Mouse (Mus musculus): Measurements from ENCODE around the gene Wbp1.
"Not testable (repeated sequence)": the region's sequence is repeated elsewhere in the genome, so short reads cannot be mapped to it uniquely, and the experiment has no call there.

Gene Wbp1

DNA sequence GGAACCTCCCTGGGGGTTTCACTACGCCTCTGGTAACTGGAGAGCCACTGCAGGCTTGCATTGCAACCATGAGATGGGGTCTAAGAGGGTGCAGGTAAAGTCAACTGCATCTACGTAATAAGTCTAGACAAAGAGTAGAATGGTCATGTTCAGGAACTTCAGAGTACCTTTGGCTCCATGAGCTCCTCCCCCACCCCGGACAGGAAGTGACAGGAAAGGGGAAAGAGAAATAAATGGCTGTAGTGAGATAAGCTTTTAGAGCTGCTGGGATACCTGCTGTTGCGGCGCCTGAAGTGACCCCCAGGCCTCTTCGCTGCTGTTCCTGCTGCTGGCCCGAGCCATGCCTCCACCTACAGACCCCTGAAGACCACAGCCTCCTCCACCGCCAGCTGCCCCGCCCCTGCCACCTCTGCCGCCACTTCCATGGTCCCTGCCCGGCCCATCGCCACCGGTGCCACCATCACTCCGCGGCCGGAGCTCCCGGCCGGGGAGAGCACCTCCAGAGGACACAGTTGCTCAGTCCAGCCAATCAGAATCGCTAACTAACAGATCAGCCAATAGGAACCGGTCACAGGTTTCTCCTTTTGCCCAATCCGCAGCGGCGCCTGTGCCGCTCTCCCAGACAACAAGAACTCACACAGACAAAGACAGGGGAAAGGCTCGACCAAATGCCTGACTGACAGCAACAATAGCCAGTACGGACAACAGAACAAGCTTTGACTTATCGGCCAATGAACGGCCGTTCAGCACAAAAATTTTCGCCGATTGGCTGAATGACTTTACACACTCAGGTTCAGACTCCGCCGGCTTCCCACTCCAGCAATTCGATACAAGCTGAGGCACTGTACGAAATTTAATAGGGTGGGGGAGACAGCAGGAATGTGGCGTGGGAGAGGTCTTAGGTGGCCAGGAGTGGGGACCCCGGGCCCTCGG is at the start of gene Wbp1:
Wbp1 (minus strand) TSS at position 630 of the 933 bp plus-strand sequence.
- DNase-seq: peak; percentile 85

DNA sequence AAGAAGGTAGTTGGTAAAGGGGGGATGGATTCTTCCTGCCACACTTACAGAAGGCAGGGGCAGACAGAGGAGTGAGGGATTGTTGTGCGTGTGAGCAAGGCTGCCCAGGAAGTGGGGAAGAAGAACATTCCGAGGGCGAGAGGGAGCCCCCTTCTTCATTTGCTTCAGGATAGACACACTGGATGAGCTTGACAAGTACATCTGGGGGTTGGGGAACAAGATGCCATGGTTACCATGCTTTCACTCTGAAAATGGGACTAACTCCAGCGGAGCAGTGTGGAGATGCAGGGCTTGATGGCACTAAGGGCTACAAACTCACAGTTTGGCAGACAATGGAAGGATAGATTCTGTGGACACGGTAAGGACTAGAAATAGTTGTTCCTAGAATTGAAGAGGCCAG is 49.7 kb upstream of the Wbp1 start:
- no peak for DNase-seq

DNA sequence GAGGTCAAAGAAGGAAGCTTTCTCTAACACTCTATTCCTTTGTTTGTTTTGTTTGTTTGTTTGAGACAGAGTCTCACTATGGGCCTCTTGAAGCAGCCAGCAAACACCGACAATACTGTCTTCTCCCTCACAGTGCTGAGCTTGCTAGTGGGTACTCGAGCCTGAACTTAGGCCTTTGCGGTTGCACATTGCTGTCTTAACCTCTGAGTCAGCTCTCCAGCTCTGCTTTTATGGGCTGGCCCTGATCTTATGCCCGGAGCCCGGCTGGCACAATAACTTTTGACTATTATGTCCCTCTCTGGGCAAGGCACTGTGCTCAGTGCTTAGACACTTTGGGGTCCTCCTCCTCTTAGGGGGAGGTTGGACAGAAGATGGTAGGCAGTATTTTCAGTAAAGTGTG is 48.5 kb upstream of the Wbp1 start:
- no peak for DNase-seq

DNA sequence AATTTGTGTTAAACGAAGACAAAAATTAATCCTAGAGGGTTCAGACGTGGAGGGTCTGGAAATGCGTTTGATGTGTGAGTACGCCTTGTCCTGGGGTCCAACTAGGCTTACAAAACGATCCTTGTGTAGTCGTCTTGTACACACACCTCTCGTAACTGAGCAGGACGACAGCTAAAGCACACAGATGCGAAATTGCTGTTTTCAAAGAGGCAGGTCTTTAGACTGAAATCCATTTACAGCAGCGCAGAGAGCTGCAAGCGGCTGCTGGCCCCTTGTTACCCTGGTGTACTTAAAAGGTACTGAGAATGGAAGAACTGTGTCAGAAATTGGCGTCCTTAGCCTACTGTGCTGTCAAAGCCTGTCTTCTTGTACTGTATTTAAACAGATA is 44.9 kb upstream of the Wbp1 start:
- DNase-seq: no peak

DNA sequence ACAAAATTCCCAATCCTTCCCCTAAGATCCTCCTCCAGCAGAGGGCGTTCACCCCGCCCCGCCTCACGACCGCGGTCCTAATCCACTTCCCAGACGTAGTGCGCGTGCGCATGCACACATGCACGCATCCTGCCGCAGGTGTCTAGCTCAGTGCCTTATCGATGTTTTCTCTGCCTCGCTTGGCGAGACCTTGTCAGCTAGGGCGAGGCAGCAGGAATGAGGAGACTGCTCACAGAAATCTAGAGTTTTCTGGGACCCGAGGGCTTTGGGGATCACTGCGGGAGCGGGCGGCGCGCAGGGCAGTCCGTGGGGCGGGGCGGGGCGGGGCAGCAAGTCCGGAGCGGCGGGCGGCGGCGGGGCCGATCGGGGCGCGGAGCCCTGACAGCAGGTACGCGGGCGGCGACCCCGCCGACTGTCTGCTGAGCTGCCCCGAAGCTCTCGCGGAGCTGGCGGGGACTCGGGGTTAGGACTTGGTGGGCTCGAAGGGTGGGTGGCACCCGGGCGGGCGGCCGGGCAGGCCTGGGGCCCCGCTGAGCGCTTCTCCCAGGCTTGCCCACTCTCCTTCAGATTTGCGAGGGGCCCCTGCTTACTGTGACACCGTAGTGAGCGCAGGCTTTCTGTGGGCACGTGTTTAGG is 44.4 kb upstream of the Wbp1 start, which contains the start of gene Dctn1:
Dctn1 (plus strand) TSS at position 314 of the 636 bp plus-strand sequence.
- peak; percentile 95 for DNase-seq

DNA sequence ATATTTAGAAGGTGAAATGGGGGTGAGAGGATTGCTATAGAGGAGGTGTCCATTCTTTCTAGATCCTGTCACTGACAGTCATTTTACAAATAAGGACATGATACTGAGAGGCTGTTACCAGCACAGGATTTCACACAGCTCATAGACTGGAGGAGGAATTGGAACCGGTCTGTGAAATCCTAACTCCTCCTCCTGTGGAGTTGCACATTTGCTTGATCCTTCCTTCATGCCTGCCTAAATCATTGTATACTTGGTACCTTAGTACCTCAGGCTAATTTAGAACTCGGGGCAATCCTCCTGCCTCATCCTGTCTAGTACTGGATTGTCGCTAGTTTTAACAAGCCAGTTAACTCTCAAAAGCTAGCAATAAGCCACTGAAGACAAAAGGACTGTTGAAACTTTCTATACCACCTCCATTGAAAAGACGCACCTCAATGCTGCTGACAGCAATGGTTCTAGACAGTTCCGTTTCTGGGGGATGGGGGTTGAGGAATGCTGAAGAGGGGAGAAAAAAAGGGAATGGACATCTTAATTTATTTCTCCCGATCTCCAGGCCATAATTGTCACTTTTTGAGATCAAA is 43.8 kb upstream of the Wbp1 start:
- no peak for DNase-seq

DNA sequence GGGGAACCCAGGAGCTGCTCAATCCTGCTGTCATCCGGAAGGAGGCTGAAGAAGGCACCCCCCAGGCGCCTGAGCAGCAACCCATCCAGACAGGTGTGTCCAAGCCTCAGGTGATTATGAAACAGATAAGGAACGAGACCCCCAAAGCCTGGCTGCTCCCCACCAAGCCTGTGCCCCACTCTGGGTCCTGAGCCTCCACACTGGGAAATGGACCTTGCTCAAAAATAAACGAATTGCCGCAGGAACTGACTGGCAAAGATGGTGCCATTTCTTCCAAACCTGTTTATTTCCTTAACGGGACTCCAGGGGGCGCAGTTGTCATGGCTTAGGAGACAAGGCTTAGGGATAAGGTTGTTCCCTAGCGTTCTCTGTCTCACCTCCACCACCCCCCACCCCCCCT is 41.3 kb upstream of the Wbp1 start:
- peak; percentile 66 for DNase-seq

DNA sequence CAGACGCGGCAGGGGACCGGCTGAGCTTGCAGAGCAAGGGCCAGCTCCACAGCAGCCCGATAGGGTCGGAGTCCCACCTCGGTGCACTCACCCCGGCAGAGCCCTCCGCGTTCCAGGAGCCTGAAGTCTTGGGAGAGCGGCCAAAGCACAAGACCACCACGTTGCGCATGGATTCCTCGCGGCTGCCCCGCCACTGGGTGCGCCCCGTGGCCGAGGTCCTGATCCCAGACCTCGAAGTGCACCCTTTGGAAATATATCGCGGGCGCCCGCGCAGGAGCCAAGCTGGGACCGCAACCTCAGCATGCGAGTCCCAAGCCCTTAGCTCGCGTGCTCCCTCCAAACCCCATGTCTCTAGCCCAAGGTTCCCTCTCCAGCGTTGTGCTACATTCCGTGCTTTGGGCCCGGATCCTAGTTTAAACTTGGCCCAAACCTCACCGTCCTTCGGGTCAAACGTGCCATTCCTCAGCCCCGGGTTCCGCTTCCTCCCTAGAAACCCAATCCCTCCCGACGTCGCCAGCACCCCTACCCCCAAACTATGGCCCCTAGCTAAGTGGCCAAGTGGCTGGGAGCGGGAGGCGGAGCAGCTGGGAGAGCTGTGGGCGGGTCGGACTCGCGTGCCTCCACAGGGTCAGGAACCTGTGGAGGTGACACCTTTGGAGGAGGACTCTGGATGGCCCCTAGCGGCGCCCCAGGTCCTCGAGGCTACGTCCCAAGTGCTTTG is 40.7 kb upstream of the Wbp1 start:
- no peak for DNase-seq

DNA sequence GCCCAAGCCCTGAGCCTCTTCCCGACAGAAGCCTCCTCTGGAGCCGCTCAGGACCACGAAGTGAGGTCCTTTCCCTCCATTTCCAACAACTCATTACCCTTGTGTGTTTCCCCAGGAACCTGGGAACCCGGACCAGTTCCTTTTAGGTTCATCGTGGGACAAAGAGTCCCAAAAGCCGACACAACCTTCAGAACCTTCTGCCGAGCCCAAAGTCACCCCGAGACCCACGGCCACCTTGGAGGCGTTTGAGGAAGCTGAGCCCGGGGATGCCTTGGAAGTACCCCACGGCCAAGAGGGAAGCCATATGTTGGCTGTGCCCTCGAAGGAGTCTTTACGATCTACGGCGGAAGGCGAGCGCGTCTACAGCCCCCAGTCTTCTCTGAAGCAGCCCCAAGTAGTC is 40.1 kb upstream of the Wbp1 start:
- no peak for DNase-seq

DNA sequence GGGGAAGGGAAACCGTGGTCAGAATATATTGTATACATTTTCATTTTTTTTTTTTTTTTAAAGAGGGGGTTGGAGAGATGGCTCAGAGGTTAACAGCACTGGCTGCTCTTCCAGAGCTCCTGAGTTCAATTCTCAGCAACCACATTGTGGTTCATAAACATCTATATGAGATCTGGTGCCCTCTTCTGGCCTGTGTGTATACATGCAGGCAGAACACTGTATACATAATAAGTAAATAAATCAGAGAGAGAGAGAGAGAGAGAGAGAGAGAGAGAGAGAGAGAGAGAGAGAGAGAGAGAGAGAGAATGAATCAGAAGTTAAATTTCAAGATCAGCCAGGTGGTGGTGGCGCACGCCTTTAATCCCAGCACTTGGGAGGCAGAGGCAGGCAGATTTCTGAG is 38.1 kb upstream of the Wbp1 start:
- DNase-seq: not testable (repeated sequence)

DNA sequence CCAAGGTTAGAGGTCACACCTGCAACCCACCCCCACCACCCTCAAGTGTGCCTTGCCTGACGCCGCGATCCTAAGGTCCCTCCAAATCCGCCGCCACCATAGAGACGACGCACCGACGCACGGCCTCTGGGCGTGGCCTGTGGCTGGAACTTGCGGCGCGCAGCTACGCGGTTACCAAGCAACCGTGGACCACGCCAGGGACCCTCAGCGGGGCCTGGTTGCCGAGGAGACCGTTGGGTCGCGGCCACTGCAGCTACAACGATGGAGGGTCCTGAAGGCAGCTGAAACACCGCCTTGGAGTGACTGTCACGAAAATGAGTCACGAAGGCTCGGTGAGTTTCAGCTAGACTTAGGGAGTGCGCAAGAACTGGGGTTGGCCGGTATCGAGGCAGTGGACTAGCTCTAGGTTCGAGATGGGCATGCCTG is 34.9 kb upstream of the Wbp1 start, which contains the start of the genes Wdr54 and 1700003E16Rik:
Wdr54 (minus strand) TSS at position 139 of the 426 bp plus-strand sequence.
1700003E16Rik (plus strand) TSS at position 146 of the 426 bp plus-strand sequence.
- peak; percentile 83 for DNase-seq

DNA sequence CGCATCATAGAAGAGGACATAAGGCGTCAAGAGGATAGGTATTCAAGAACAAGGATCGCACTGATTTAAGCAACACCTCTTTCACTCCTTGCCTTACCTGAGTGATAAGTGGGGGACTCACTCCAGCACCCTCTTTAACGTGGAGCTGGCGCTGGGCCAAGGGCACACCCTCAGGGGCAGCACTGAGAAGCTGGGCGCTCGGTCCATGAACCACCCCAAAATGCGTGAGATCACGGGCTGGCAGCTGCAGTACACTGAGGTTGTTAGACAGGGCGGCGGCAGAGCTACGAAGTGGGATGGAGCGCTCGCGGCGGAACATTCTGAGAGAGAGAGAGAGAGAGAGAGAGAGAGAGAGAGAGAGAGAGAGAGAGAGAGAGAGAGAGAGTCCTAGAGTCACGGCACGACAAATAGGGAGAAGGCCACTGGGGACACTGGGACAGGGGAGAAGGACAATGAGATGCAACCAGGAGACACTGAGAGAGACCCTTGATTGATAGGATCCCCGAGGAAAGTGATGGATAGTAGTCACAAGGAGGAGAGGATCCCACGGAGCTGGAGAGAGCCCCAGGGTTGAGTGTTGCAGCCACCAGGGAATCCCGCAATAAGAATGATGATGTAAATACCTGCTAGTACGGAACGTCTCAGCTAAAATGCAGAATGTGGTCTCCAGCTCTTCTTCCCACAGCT is 34.3 kb upstream of the Wbp1 start:
- DNase-seq: peak; percentile 65

DNA sequence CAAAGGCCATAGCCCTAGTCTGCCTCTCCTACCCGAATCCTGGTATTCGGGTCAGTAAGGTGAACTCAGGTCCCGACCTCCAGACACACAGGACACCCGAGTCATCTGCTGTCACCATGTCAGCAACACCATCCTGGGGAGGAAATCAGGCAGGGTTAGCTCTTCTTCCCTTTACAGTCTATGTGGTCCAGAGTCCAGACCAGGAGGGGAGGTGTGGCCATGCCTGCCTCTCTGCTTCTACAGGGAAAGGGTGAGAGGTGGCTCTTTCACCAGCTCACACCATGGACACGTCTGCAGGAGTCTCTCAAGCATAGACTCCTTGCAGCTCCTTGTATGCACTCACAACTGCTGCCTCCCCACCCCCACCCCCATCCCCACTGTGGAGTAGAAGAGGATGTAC is 32.1 kb upstream of the Wbp1 start:
- DNase-seq: no peak

DNA sequence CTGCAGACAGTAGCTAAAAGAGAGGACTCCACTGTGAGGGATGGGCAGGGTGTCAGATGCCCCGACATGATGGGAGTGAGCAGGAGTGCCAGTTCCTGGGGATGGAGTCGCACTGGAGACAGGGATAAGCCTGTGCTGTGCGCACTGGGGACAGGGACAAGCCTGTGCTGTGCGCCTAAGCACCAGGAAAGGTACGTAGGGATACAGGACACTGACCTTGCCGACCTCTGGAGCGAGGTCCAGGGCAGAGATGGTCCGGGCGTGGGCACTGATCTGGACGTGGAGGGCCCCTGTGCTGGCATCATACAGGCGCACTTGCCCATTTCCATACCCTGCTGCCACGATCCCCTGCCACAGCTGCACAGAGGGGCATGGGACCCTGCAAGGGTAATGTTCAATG is 31.7 kb upstream of the Wbp1 start:
- DNase-seq: no peak

DNA sequence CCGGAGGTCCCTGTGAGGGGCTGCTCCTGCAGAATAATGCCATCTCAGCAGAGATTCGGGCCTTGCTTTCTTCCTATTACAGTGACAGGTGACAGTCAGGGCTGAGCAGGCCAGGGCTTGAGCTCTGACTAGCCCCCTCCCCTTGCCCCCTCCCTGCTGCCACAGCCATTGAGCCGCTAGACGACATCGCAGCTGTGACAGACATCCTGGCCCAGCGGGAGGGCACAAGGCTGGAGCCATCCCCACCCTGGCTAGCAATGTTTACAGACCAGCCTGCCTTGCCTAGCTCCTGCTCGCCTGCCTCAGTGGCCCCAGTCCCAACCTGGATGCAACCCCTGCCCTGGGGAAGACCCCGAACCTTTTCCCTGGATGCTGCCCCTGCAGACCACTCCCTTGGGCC is 30.4 kb upstream of the Wbp1 start:
- no peak for DNase-seq

DNA sequence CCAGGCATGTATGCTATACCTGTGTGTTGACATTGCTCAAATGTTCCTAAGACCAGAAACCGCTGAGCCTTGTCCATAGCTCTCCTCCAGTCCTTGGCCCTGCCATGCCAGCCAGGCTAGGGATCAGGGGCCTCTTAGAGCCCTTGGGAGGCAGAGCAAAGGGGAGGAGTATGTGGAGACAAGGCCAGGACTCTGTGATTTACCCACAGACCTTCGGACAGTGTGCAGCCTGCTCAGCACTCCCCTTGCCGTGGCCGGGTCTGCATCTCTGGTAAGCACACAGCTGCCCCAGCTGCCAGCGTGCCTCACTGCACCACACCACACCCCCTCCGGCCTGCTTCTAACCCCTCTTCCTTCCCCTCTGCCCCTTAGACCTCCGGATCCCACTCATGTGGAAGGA is 25.9 kb upstream of the Wbp1 start:
- no peak for DNase-seq

DNA sequence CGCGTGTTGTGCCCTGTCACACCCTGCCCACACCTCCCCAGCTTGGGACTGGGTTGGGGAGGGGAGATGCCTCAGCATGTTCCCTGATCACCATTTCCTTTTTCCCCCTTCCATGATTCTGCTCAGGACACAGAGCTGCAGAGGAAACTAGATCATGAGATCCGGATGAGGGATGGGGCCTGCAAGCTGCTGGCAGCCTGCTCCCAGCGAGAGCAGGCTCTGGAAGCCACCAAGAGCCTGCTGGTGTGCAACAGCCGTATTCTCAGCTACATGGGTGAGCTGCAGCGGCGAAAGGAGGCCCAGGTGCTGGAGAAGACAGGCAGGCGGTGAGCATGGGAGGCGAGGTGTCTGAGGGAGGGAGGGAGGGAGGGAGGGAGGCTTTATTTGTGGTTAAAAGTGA is 24.4 kb upstream of the Wbp1 start:
- no peak for DNase-seq

DNA sequence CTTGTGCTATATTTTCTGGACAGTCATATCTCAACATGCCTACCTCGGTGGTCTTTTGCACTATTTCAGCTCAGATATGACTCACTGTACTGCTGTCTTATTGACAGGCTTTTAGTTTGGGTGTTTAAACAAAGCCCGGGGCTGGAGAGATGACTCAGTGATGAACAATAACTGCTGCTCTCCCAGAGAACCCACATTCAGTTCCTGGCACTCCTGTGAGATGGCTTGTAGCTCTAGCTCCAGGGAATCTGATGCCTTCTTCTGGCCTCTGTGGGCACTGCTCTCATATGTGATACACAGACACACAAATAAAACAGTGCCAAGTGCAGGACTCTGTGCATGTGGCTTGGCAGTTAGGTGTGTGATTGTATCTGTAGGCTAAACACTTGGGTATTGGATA is 23.9 kb upstream of the Wbp1 start:
- no peak for DNase-seq

DNA sequence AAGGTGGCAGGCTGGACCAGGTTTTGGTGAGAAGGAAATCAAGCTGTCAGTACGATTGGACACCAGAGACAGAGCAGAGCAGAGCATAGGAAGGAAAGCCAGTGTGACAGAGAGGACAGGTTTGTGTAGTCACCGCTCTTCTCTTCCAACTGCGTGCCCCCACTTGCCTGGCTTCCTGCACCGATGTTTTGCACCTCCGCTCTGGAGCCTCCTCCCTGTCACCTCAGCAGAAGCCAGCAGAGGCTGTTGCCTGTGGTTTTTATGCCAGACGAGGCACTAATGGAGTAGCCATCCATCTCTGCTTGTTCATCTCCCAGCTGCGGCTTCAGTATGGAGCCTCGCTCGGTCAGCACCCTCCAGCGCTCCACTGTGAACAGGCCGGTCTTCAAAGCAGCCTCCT is 21.5 kb upstream of the Wbp1 start:
- no peak for DNase-seq

DNA sequence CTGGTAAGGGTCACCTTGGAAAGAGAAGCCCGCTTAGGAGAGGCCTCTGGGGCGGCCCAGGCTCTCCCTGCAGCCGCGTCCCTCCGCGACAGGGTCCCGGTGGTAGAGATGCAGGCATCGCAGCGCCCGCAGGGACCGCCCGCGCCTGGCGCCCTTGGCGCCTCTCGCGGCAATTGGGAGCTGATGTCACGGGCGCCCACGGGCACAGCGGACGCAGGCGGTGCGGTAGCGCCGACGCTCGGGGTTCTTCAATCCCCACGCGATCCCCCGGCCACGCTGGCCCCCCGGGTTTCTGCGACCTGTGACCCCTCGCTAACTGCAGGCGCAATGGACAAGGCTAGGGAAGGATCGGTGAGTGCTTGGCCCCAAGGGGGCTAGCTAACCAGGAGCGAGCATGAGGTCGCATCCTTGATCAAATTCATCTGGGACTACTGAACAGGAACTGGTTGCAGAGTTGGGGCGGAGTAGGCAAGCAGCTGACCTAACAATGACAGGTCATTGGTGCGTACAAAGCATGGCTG is 20.9 kb upstream of the Wbp1 start:
- DNase-seq: peak; percentile 73

DNA sequence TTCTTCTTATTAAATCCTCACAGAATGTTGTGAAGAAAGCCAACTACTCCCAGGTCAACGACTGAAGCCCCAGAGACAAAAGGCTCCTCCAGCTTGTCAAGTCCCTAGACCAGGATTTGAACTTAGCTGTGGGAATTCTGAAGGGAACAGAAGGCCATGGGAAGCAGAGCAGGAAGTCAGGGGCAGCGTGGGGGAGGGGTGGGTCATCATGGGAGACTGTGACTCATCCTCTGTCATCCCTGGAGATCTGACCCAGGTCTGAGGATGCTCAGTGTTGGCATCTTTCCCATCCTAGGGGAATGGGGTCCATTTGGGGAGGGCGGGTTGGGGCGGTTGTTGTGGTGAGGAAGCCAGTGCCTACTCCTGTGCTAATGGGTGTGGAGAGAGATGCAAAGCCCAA is 20.3 kb upstream of the Wbp1 start:
- DNase-seq: no peak

DNA sequence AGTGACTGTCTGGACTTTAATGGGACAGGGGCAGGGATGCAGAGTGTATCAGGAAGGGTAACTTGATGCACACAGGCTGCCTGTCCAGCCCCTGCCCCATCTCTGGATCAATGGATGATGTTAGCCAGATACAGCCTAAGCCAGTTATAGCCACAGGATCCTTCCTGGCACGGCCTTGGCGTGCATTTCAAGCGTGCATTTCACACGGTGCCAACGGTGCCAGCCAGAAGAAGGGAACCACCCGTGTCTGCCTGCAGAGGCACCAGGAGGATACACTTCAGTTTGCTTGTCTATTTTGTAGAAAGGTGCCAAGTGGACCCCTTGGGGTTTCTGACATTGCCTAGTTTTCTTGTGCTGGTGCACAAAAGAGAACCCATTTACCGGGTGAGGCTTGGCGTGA is 18.7 kb upstream of the Wbp1 start:
- DNase-seq: no peak

Measured in right cerebral cortex, postnatal 14 days (tissue).